Mouse (Mus musculus) WW6 (cell line): ENCODE measurements around the gene Tomm70a.

Experiments used
- DNase-seq: peaks from one replicate; pipeline ENCODE4 v3.0.0-alpha.2; 2013; ENCODE audit warnings: low read depth, low spot score

Gene Tomm70a

GRCm38 (mm10) chr16:57120913-57121815 lies at the start of gene Tomm70a:
Tomm70a (plus strand) TSS chr16:57121703.
- peak; percentile 90 for DNase-seq

- no peak for DNase-seq
These were observed 45.5 kb upstream of the Tomm70a start for GRCm38 (mm10) chr16:57075986-57076385.

- no peak for DNase-seq
These were observed 41.9 kb upstream of the Tomm70a start for GRCm38 (mm10) chr16:57079577-57079976.

GRCm38 (mm10) chr16:57092460-57092859 lies 29.0 kb upstream of the Tomm70a start:
- peak; percentile 11 for DNase-seq

GRCm38 (mm10) chr16:57092911-57093605 lies 28.4 kb upstream of the Tomm70a start:
- DNase-seq: no peak

- DNase-seq: no peak
These were observed 22.9 kb upstream of the Tomm70a start for GRCm38 (mm10) chr16:57098468-57099144.

GRCm38 (mm10) chr16:57099572-57100237 lies 21.8 kb upstream of the Tomm70a start:
- no peak for DNase-seq

- DNase-seq: no peak
These were observed 20.3 kb upstream of the Tomm70a start for GRCm38 (mm10) chr16:57101174-57101573.

- no peak for DNase-seq
These were observed 15.1 kb upstream of the Tomm70a start for GRCm38 (mm10) chr16:57106185-57106960.

- DNase-seq: no peak
These were observed 5.4 kb upstream of the Tomm70a start for GRCm38 (mm10) chr16:57116066-57116465.

- no peak for DNase-seq
These were observed 3.9 kb upstream of the Tomm70a start for GRCm38 (mm10) chr16:57117562-57117961.

GRCm38 (mm10) chr16:57121816-57122415 lies 413 bp downstream of the Tomm70a start:
- no peak for DNase-seq

GRCm38 (mm10) chr16:57122682-57123445 lies 1.4 kb downstream of the Tomm70a start:
- DNase-seq: no peak

- no peak for DNase-seq
These were observed 4.8 kb downstream of the Tomm70a start for GRCm38 (mm10) chr16:57126268-57126667.

- DNase-seq: no peak
These were observed 6.3 kb downstream of the Tomm70a start for GRCm38 (mm10) chr16:57127825-57128224.

- no peak for DNase-seq
These were observed 9.4 kb downstream of the Tomm70a start for GRCm38 (mm10) chr16:57130752-57131400.

GRCm38 (mm10) chr16:57131544-57131943 lies 10.0 kb downstream of the Tomm70a start:
- no peak for DNase-seq

- DNase-seq: no peak
These were observed 10.8 kb downstream of the Tomm70a start for GRCm38 (mm10) chr16:57132326-57132725.

- no peak for DNase-seq
These were observed 12.1 kb downstream of the Tomm70a start for GRCm38 (mm10) chr16:57133611-57134010.
